Mouse (Mus musculus) neural tube, embryonic 15.5 days (tissue): ENCODE data around the gene Gm42906. TPM values are rescaled to one million over a fixed set of nuclear protein-coding genes. Genes with fewer than 3 reads are reported as not detected.

Source experiments
- ATAC-seq: fragments of 200-750 bp; cut with Nextera tagmentation; 2 replicates; pipeline ENCODE4 v1.8.0; 2017; ENCODE audit warnings: mild to moderate bottlenecking, moderate TSS enrichment, moderate library complexity; ENCODE audit not compliant: low FRiP score
- H3K27ac ChIP-seq: fragments of 300-500 bp; sonication (generic); replicated peaks from 2 replicates; pipeline ENCODE4 v1.5.1; 2015; ENCODE audit warnings: mild to moderate bottlenecking, inconsistent platforms
- H3K27me3 ChIP-seq: fragments of 300-500 bp; sonication (generic); replicated peaks from 2 replicates; pipeline ENCODE4 v1.6.1; 2015; ENCODE audit warnings: inconsistent platforms
- H3K36me3 ChIP-seq: fragments of 300-500 bp; sonication (generic); 2 replicates; pipeline ENCODE4 v1.6.1; 2015; ENCODE audit warnings: inconsistent platforms
- H3K4me1 ChIP-seq: fragments of 300-500 bp; sonication (generic); 2 replicates; pipeline ENCODE4 v1.6.1; 2015; ENCODE audit warnings: inconsistent platforms
- H3K4me2 ChIP-seq: fragments of 300-500 bp; sonication (generic); 2 replicates; pipeline ENCODE4 v1.6.1; 2015; ENCODE audit warnings: inconsistent platforms, mild to moderate bottlenecking, moderate library complexity
- H3K4me3 ChIP-seq: fragments of 300-500 bp; sonication (generic); replicated peaks from 2 replicates; pipeline ENCODE4 v1.5.1; 2015; ENCODE audit warnings: mild to moderate bottlenecking, inconsistent platforms
- H3K9ac ChIP-seq: fragments of 300-500 bp; sonication (generic); replicated peaks from 2 replicates; pipeline ENCODE4 v1.6.1; 2015; ENCODE audit warnings: mild to moderate bottlenecking, inconsistent platforms
- H3K9me3 ChIP-seq: fragments of 300-500 bp; sonication (generic); replicated peaks from 2 replicates; pipeline ENCODE4 v1.6.1; 2016; ENCODE audit warnings: inconsistent platforms
- WGBS: fragments of 180-500 bp; shearing (Covaris S2); methylation state at CpG from one replicate; pipeline ENCODE4 v1.1.7; 2015; ENCODE audit warnings: mixed read lengths; 5-methylcytosine and 5-hydroxymethylcytosine counted together
- polyA plus RNA-seq: library from polyadenylated mRNA; unstranded; fragments of >200 nt; fragmentation: Nextera tagmentation; extraction: Ambion mirVana; gene quantifications from 2 replicates; pipeline ENCODE4 v1.2.1, GENCODE M21; 2015

Gene Gm42906
- polyA plus RNA-seq, 1 experiment from 2014 or later = not detected

- Histone ChIP-seq H3K4me2 (no peak overlapping the region), H3K27me3 (no peaks in the 10 kb centered on the region), H3K4me1 (peaks cover 11% of the 10 kb centered on the region), H3K9me3 (no peaks in the 10 kb centered on the region), H3K36me3 (no peaks in the 10 kb centered on the region), H3K4me3 (no peak overlapping the region), H3K27ac (no peak overlapping the region), H3K9ac (no peak overlapping the region)
- ATAC-seq = no peak
- WGBS = 90% methylated on average over 7 of the region's 7 CpGs
Measured at GRCm38 (mm10) chr5:151111080-151111871, 316.7 kb downstream of the Gm42906 start.

DNA sequence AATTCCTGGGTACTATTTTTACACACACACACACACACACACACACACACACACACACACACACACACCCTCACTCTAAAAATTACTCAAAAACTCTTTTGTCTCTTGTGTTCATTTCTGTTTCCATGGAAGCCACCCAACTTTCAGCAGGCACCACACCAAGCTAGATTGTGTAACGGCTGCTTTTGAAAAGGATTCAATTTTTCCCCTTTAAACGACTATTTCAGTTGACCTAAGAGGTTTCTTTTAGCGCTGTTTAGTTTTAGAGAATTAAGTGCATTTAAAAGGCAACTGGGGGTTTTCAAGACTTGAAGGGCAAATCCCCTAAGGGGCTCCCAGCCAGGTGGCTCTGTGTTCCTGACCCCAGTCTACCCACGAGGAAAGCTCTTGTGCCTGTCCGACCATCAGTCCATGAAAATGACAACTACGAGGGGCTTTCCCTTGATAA is 317.5 kb downstream of the Gm42906 start:
- Histone ChIP-seq H3K4me2 (no peak overlapping the region), H3K9me3 (no peaks in the 10 kb centered on the region), H3K27me3 (no peaks in the 10 kb centered on the region), H3K36me3 (no peaks in the 10 kb centered on the region), H3K27ac (no peak overlapping the region), H3K4me1 (peaks cover 11% of the 10 kb centered on the region), H3K4me3 (no peak overlapping the region), H3K9ac (no peak overlapping the region)
- WGBS = 52% methylated on average over 6 of the region's 6 CpGs
- no peak for ATAC-seq

DNA sequence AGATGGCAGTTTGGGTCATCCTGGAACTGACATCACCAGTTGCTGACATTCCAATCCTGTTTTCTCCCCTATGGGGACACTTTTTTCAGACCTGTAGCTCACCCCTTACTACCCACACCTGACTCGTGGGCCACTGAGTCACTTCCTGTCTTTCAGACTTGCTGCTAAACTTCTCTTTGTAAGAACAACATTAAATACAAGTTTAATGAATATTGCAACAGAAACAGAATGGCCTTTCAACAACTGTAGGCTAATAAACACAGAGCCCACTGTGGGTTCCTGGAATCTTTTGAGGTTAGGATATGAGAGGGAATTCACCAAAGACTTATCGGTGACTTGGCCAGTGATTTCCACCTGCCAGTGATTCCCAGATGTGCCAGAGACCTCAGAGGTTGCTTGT is 318.1 kb downstream of the Gm42906 start:
- Histone ChIP-seq H3K4me2 (no peak overlapping the region), H3K36me3 (no peaks in the 10 kb centered on the region), H3K27me3 (no peaks in the 10 kb centered on the region), H3K4me1 (peaks cover 11% of the 10 kb centered on the region), H3K4me3 (no peak overlapping the region), H3K9ac (no peak overlapping the region), H3K9me3 (no peaks in the 10 kb centered on the region), H3K27ac (no peak overlapping the region)
- 80% methylated on average over 2 of the region's 2 CpGs for WGBS
- no peak for ATAC-seq

DNA sequence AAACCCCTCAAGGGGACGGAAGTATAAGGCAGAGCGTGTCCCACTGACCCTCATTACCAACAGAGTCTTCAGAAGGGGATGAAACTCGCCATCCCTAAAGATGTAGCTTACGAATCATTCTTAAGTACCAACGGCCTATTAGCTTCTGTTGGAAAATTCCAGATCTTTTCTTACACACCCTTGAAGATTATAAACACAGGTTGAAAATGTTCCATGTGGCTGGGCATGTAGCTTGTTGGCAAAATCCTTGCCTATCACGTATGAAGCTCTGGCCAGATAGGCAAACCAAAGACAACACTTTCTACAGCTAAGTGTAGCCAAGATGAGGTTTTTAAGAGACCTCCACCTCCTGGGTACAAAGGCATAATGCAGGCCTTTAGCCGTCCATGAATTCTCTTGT is 319.0 kb downstream of the Gm42906 start:
- 90% methylated on average over 7 of the region's 7 CpGs for WGBS
- no peaks in the 10 kb centered on the region for H3K36me3 ChIP-seq
- peaks cover 14% of the 10 kb centered on the region for H3K4me1 ChIP-seq
- H3K9ac ChIP-seq = no peak overlapping the region
- H3K27ac ChIP-seq = no peak overlapping the region
- no peak overlapping the region for H3K4me3 ChIP-seq
- H3K4me2 ChIP-seq = no peak overlapping the region
- no peak for ATAC-seq
- no peaks in the 10 kb centered on the region for H3K9me3 ChIP-seq
- no peaks in the 10 kb centered on the region for H3K27me3 ChIP-seq

GRCm38 (mm10) chr5:151108291-151108897 is 319.6 kb downstream of the Gm42906 start:
- WGBS = 48% methylated on average over 19 of the region's 19 CpGs
- H3K4me3 ChIP-seq = no peak overlapping the region
- peak overlapping the region; percentile 23 for H3K4me2 ChIP-seq
- H3K9ac ChIP-seq = no peak overlapping the region
- no peaks in the 10 kb centered on the region for H3K36me3 ChIP-seq
- H3K27ac ChIP-seq = peak overlapping the region; percentile 58
- H3K9me3 ChIP-seq = no peaks in the 10 kb centered on the region
- no peak for ATAC-seq
- peaks cover 14% of the 10 kb centered on the region for H3K4me1 ChIP-seq
- no peaks in the 10 kb centered on the region for H3K27me3 ChIP-seq

GRCm38 (mm10) chr5:151106841-151107240 is 321.1 kb downstream of the Gm42906 start:
- Histone ChIP-seq H3K9ac (no peak overlapping the region), H3K4me2 (no peak overlapping the region), H3K36me3 (no peaks in the 10 kb centered on the region), H3K4me3 (no peak overlapping the region), H3K9me3 (no peaks in the 10 kb centered on the region), H3K4me1 (peaks cover 14% of the 10 kb centered on the region), H3K27ac (no peak overlapping the region), H3K27me3 (no peaks in the 10 kb centered on the region)
- WGBS = 98% methylated on average over 3 of the region's 3 CpGs
- ATAC-seq = no peak

GRCm38 (mm10) chr5:151105054-151105971 is 322.6 kb downstream of the Gm42906 start:
- Histone ChIP-seq H3K9ac (no peak overlapping the region), H3K4me2 (no peak overlapping the region), H3K4me1 (peaks cover 14% of the 10 kb centered on the region), H3K36me3 (no peaks in the 10 kb centered on the region), H3K27ac (no peak overlapping the region), H3K9me3 (no peaks in the 10 kb centered on the region), H3K4me3 (no peak overlapping the region), H3K27me3 (no peaks in the 10 kb centered on the region)
- no peak for ATAC-seq
- 79% methylated on average over 10 of the region's 10 CpGs for WGBS

- no peak overlapping the region for H3K4me2 ChIP-seq
- no peaks in the 10 kb centered on the region for H3K27me3 ChIP-seq
- H3K4me3 ChIP-seq = no peak overlapping the region
- H3K9me3 ChIP-seq = no peaks in the 10 kb centered on the region
- ATAC-seq = no peak
- H3K4me1 ChIP-seq = peaks cover 14% of the 10 kb centered on the region
- WGBS = 59% methylated on average over 9 of the region's 9 CpGs
- no peaks in the 10 kb centered on the region for H3K36me3 ChIP-seq
- no peak overlapping the region for H3K27ac ChIP-seq
- H3K9ac ChIP-seq = no peak overlapping the region
Measured at GRCm38 (mm10) chr5:151104354-151105053, 323.5 kb downstream of the Gm42906 start.

GRCm38 (mm10) chr5:151103284-151103683 is 324.7 kb downstream of the Gm42906 start:
- Histone ChIP-seq H3K36me3 (no peaks in the 10 kb centered on the region), H3K9ac (no peak overlapping the region), H3K9me3 (no peaks in the 10 kb centered on the region), H3K4me2 (no peak overlapping the region), H3K27ac (no peak overlapping the region), H3K27me3 (no peaks in the 10 kb centered on the region), H3K4me3 (no peak overlapping the region), H3K4me1 (peaks cover 11% of the 10 kb centered on the region)
- ATAC-seq = no peak
- WGBS = 88% methylated on average over 4 of the region's 4 CpGs

DNA sequence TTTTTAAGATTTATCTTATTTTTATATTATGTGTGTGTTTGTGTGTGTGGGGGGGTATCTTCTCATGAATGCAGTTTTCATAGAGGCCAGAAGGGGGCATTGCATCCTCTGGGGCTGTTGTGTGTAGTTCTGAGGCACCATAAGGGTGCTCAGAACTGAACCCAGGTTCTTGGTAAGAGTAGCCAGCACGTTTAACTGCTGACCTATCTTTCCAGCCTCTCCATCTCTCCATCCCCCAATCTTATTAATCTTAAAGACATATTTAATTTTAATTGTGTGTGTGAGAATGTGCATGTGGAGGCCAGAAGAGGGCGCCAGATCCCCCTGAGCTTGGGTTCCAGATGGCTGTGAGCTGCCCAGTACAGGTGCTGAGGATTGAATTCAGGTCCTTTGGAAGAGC is 325.7 kb downstream of the Gm42906 start:
- ATAC-seq = no peak
- Histone ChIP-seq H3K4me1 (peaks cover 3% of the 10 kb centered on the region; the same call in 1 of the 2 replicates), H3K27me3 (no peaks in the 10 kb centered on the region), H3K27ac (no peak overlapping the region), H3K9ac (no peak overlapping the region), H3K4me2 (no peak overlapping the region), H3K9me3 (no peaks in the 10 kb centered on the region), H3K4me3 (no peak overlapping the region), H3K36me3 (no peaks in the 10 kb centered on the region)
- 49% methylated on average over 2 of the region's 2 CpGs for WGBS

DNA sequence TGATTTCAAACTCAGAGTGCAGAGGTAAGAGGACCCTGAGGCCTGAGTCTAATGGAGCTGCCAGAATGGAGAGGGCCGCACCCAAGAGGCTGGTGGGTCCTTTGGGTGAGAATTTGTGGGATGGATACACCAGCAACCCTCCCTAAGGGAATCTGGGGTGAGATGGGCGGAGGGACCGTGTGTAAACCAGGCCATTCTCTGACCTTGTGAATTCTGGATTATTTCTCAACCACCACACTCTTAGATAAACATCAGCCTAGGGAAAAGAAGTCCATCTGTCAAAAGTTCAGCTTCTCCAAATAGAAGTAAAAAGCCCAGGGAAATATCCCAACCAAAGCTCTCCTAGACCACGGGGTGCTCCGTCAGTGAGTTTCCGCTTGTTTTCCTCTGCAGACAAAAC is 332.0 kb downstream of the Gm42906 start:
- H3K9me3 ChIP-seq = no peaks in the 10 kb centered on the region
- H3K27ac ChIP-seq = no peak overlapping the region
- H3K36me3 ChIP-seq = no peaks in the 10 kb centered on the region
- H3K9ac ChIP-seq = no peak overlapping the region
- H3K4me2 ChIP-seq = no peak overlapping the region
- no peak overlapping the region for H3K4me3 ChIP-seq
- ATAC-seq = no peak
- no peaks in the 10 kb centered on the region for H3K27me3 ChIP-seq
- 92% methylated on average over 6 of the region's 6 CpGs for WGBS
- H3K4me1 ChIP-seq = no peaks in the 10 kb centered on the region
